Mouse (Mus musculus): ENCODE data around the gene Gbp6.
"Not testable (repeated sequence)": the region's sequence is repeated elsewhere in the genome, so short reads cannot be mapped to it uniquely, and the experiment has no call there.

DNA sequence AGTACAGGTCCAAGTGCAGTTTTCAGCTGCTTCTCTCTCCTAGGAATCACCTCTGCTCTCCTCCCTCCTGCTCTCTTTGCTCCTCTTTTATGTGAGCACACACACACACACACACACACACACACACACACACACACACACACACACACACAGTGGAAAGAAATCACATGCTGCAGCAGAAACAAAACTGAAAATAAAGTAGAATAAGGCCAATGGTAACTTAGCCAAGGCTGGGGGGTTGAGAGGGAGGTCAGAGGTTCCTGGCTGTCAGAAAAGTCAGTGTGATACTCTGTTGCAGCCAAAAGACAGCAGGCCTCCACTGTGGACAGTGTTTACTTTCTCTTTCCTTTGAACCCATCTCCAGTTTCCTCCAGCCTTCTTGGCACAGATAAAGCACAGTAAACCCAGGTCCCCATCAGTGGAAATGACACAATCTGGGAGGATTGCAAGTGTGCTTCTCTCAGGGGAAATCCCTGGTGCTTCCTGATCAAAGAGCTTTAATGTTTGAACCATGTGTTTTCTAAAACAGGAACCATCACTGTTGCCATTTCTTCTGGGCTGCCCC lies 53.9 kb downstream of the Gbp6 start, which contains the start of gene Gbp10:
- not testable (repeated sequence) for TF ChIP-seq CHD2 (IDR thresholded peaks at IDR 0.05; ENCODE audit: low read depth, low read length); ZC3H11A (IDR thresholded peaks at IDR 0.05; ENCODE audit: borderline replicate concordance, low read depth, low read length); HCFC1 (IDR thresholded peaks at IDR 0.05; ENCODE audit: borderline replicate concordance, insufficient read depth, low read length); MAFK (IDR thresholded peaks at IDR 0.05; ENCODE audit: insufficient read depth, low read depth, low read length); ZNF384 (IDR thresholded peaks at IDR 0.05; ENCODE audit: low read depth, low read length)

Data from ES-E14 (cell line).